Mouse (Mus musculus): Measurements from ENCODE around the gene Slco1b2.
"Not testable (repeated sequence)": the region's sequence is repeated elsewhere in the genome, so short reads cannot be mapped to it uniquely, and the experiment has no call there.

The Slco1b2 gene

DNA sequence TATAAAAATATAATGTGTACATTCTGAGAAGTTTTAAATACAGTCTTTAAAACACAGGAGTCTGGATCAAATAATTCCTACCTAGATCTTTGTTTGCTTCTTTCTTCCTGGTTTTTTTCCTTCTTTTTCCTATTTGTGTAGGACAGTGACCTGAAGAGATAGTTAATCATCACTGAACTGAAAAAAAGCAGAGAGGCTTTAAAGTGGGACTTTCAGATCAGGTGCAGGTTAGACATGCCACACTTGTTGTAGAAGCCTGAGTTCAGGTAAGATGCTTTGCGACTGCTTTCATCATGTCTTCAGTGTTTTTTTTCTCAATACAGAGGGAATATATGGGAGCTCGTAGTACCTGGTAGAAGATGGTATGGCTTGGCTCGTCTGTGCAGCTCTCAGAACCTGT, at the start of gene Slco1b2:
Gene Slco1b2, plus strand, starts transcription at position 228 of the 400 bp plus-strand sequence.
- no peak for DNase-seq (ENCODE audit: low read depth in 1 of 2, low spot score in 2 of 2)

DNA sequence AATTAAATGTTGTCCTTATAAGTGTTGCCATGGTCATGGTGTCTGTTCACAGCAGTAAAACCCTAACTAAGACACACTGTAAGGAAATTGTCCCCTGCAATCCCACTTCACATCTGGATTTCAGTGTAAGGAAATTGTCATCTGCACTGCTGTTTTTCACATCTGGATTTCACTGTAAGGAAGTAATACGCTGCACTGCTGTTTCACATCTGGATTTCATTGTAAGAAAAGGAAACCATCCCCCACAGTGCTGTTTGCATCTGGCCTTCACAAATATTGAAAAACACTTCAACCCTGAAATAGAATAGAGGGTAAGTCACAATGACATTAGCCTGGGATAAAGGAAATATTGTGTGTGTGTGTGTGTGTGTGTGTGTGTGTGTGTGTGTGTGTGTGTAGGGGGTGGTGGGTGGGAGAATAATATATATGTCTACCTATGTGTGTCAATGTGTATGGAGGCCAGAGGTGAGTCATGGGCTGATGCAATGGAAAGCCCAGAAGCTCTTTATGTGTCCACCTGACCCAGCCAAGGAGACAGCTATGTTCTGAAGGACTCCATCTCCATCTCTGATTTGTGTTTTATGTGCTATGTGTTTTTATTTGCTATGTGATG, 44.4 kb upstream of the Slco1b2 start:
- no peak for DNase-seq (ENCODE audit: low read depth in 1 of 2, low spot score in 2 of 2)

DNA sequence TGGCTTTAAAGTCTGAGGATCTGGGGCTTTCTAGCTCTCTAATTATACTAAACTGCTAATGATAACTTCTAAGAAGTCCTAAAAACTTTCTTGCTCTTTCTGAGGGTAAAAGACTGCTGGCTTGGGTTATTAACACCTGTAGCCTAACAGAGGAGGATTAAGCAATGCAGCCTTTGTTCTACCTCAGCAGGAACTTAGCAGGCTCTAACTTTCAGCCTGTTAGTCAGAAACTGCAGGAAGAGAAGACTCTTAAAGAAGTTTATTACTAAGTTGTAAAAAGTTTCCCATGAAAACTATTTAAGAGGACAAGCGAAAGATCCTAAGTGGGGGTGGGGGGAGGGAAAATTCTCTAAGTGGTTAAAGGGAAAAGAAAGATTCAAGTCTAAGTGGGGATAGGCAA, 39.3 kb upstream of the Slco1b2 start:
- no peak for DNase-seq (ENCODE audit: low read depth in 1 of 2, low spot score in 2 of 2)

DNA sequence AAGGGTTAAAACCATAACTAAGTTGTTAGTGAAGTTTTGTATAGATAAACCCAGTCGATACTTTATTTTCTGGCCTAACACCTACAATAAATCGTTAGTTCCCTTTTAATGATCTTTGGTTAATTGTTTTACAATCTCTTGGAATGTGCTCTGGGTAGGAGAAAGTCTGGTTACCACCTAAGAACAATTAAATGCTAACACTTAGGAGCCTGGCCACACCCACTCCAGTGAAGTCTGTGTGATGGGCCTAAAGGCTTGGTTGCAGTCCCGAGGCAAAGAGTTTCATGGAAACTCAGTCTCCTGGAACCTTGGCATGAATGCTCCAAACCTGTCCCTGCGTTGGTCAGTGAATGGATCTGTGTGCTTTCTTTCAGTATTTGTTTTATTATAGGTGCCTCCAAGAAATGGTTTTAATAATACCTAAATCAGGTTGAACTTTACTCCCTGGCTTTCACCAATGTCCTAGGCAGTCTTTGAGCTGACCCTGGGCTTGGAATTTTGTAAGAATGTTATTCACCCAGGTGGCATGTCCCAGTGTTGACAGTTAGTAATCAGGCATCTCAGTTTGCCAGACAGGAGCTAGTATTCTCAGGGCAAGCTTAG, 38.6 kb upstream of the Slco1b2 start:
- not testable (repeated sequence) for DNase-seq (ENCODE audit: low read depth in 1 of 2, low spot score in 2 of 2)

DNA sequence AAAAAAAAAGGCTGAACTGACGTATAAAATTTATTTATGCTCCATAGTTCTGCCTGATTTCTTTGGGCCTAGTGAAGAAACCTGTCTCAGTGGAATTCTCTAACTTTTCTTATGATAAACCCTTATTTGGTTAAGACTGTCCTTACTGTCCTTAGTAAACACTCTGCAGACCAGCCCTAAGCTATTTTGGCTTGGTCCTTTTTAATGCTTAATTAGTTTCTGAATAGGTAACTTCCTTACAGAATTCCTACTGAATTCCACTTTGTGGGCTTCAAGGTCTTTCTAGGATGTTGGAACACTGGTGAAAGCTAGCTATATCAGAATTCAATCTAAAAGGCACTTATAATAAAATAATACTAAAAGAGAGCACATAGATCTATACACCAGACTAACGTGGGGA, 33.2 kb upstream of the Slco1b2 start:
- DNase-seq (ENCODE audit: low read depth in 1 of 2, low spot score in 2 of 2): no peak

DNA sequence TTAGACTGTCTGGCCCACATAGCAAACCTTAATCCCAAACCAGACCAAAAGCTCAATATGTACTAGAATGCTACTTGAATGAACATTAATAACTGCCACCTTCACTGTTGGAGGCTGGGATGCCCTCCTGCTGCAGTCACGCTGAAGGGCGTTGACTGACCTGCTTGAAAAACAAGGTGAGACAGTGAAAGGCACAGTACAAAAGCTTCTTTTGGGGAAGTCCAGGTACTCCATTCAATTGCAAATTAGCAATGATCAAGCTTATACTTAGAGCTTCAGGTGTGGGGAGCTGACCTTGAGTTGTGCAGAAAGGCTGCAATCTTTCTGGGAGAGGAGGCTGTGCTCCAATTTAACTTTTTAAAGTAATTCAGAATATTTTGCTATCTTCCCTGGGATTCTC, 32.3 kb upstream of the Slco1b2 start:
- DNase-seq (ENCODE audit: low read depth in 1 of 2, low spot score in 2 of 2): no peak

DNA sequence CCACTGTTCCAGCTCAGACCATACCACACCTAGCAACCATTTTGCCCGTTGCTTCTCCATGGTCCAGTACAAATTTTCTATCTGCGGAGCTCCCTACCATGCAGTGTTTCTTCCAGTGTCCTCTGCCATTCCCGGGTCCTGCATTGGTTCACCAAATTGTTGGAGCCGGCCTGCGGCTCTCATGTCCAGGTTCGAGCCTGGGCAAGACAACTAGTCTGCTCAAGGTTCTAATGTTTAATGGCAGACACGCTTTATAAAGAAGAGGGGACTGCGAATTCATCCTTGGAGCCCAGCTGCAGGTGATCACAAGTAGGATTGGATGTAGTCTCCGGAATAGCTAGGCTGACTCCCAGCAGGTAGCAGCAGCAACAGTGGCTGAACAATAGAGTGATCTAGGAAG, 28.4 kb upstream of the Slco1b2 start:
- DNase-seq (ENCODE audit: low read depth in 1 of 2, low spot score in 2 of 2): no peak

DNA sequence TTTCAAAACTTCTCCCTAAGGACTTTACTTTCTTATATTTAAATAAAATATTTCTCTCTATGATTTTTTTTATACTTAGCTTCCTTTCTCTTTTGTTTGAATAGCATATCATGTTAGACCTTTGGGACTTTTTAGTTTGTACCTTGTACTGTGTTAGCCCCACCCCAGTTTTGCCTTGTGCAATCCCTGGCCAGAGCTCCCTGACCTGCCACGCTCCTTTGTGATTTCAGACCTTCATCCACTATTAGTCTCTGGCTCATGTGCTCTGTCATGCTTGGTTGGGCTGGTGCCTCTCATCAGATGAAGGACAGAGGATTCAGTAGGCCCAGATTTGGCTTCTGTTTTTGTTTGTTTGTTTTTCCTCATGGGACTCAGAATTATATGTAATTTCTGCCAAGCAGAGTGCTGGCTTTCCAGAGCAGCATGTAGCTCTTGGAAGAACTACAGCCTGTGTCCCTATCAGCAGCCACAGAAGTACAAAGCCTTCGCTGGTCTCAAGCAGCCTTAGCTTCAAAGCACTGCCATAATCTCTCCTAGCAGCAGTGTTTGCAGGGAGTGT, 18.5 kb upstream of the Slco1b2 start:
- DNase-seq (ENCODE audit: low read depth in 1 of 2, low spot score in 2 of 2): no peak

DNA sequence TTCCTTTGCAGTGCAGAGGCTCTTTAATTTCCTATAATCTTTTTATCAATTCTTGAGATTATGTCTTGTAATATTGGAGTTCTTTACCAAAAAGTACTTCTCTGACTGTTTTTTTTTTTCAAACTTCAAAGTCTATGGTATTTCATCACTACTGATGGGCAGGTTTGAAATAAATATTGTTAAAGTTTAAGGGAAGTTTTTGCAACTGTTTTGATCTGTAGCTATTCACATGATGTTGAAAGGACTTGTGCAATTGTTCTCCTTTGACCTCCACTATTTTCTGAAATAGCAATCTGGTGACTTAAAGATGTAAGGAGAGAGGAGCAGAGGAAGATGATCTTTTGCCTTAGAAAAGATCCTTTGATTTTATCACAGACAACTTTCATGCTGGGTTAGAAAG, 15.3 kb upstream of the Slco1b2 start:
- no peak for DNase-seq (ENCODE audit: low read depth in 1 of 2, low spot score in 2 of 2)

DNA sequence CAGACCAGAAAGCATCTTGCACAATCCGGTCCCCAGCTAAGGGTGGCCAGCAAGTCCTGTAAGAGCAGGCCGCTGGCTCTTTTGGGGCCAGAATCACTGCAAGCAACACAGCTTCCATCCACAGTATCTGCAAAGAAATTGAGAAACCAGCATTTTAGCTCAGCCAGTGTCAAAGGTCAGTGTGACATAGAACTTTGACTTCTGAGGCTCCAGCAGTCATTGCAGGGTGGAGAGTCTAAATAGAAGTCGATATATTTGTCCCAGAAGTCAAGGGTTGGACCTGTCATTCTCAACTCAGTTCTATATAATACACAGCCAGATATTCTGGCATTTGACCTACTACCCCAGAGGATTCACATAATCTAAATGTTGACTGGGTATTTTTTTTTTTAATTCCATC, 14.0 kb upstream of the Slco1b2 start:
- no peak for DNase-seq (ENCODE audit: low read depth in 1 of 2, low spot score in 2 of 2)

DNA sequence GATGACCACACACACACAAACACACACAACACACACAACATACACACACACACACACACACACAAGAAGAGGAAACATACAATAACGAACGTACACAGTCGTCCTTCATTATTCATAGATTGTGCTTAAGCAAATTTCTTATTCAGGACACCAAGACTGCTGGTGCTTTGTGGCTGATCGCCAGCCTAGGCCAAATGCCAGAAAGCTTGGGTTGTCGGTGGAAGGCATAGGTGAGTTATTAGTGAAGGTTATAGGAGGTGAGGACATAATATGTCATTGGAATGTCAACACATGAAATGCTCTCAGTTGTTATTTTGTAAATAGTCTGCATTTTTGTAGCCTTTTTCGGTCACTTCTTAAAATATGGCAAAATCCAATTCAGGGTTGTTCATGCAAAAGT, 3.6 kb downstream of the Slco1b2 start:
- no peak for DNase-seq (ENCODE audit: low read depth in 1 of 2, low spot score in 2 of 2)

DNA sequence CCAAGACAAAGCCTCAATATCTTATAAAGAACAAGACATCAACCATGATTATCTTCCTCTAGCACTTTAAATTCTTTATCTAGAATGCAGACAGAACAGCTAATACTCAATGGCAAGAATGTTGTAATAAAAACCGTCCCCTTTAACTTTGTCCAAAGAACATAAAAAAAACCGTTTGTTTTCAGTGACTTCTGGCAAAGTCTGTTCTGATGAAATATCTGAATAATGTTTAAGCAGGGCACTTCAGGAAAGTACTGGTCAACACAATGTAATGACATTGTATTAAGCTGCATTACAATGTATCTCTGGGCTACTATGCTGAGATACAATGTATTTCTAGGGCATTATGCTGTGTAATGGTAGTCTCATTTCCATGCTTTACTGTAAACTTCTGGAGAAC, 5.9 kb downstream of the Slco1b2 start:
- DNase-seq (ENCODE audit: low read depth in 1 of 2, low spot score in 2 of 2): no peak

DNA sequence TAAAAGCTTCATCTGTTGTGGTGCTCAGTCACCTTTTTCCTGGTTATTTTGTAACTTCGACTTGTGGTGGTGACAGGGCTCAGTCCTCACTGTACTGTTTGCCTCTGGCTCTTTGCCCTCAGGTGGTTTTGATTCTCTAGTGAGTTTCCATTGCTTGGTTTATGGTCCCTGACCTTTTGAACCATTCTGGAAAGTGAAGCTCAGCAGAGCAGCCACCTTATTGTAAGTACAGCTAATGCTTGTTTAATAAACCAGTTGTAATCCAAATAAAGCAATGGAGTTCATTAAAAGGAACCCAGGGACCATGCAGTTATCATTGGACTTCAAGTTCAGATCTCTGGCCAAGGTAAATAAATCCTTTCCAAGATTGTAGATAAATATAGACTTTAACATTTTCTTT, 11.3 kb downstream of the Slco1b2 start:
- no peak for DNase-seq (ENCODE audit: low read depth in 1 of 2, low spot score in 2 of 2)

DNA sequence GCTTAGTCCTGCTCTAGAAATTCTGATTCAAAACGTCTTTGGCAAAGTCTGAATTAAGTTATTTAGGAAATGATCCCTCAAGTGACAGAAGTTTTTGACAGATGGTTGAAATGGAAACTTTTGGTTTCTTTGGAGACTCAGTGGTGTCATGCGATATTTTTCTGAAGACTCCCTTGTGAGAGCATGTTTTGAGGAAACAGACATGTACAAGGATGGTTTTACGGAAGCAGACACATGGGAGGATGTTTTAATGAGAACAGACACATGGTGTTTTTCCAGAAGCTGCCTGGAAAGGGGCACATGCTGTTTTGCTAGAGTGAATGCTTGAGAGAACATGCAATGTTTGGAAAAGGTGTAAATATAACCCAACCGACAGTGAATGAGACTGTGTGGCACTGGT, 57.7 kb downstream of the Slco1b2 start:
- DNase-seq (ENCODE audit: low read depth in 1 of 2, low spot score in 2 of 2): no peak

DNA sequence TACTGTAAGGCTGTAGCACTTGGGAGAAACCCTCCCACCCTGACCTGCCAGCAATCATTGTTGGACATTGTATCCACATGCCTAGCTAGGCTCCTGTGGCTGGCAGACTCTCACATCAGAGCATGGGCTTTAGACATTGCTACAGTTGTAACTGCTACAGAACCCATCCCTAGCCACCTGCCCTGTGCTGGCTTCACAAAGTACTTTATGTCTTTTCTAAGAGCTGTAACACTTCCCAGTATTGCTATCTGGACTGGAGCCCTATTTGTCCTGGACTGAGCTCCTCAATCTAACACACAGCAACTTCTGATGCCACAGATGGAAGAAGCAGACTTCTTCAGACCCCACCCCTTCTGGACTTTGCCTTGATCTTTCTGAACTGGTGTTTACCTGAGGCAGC, 61.9 kb downstream of the Slco1b2 start:
- DNase-seq (ENCODE audit: low read depth in 1 of 2, low spot score in 2 of 2): no peak

All from monocyte, adult 2 months (primary cell).